ENCODE assay signal across 22 mouse cellular contexts in genomic region chr13:40741841-40742550, GRCm38 (mm10). TPM values are rescaled to one million over a fixed set of nuclear protein-coding genes. Genes with fewer than 3 reads are reported as not detected.
A peak's percentile ranks its signal among the peaks of the same experiment; 100 is the strongest.
DNase-seq lines count a peak whose midpoint lies in the region; ATAC-seq and TF ChIP-seq lines count a peak whose summit lies in the region.
"Had no signal": no experiment of that assay in that cellular context is flagged by ENCODE, and none has a peak within 500 bp of the region (broad histone marks: within the 10 kb centered on the region; RNA-seq: fewer than 3 reads in every experiment).

No protein-coding gene starts in this region.

- DNase-seq in hindbrain, embryonic 10.5 days (ENCODE audit: low spot score), result peak; percentile 29
- DNase-seq in hindbrain, postnatal 0 days (ENCODE audit: low spot score), result no peak
- DNase-seq in A20 (ENCODE audit: low read depth, low spot score), result peak; percentile 83
- DNase-seq in embryonic facial prominence, embryonic 10.5 days (ENCODE audit: low spot score), result peak; percentile 42
- DNase-seq in limb, embryonic 11.5 days (ENCODE audit: low spot score), result peak; percentile 45
- DNase-seq in testis, postnatal 10 days (ENCODE audit: low spot score), result no peak
- DNase-seq in lung, postnatal 0 days (ENCODE audit: low spot score), result no peak
- DNase-seq: adrenal gland, postnatal 14 days; cerebellum, adult 9-11 months; gastrocnemius, postnatal 25 days; heart, postnatal 10 days; kidney, adult 8-10 months; kidney, postnatal 36 days; left cerebral cortex, postnatal 4 days; lung, adult 18-20 months; thymus, adult 2 months had no signal

- no peaks in the 10 kb centered on the region for H3K36me3 ChIP-seq in hindbrain, embryonic 10.5 days
- no peaks in the 10 kb centered on the region for H3K36me3 ChIP-seq in hindbrain, postnatal 0 days (ENCODE audit: insufficient read depth, low read length)
- H3K36me3 ChIP-seq in embryonic facial prominence, embryonic 10.5 days (replicated peaks), result no peaks in the 10 kb centered on the region
- no peaks in the 10 kb centered on the region for H3K36me3 ChIP-seq in limb, embryonic 11.5 days (ENCODE audit: control insufficient read depth, insufficient read depth, low read length)
- H3K36me3 ChIP-seq in lung, postnatal 0 days (ENCODE audit: insufficient read depth, low read length), result no peaks in the 10 kb centered on the region
- H3K36me3 ChIP-seq: hindbrain, embryonic 15.5 days; stomach, embryonic 15.5 days had no signal

- H3K9ac ChIP-seq in hindbrain, postnatal 0 days (replicated peaks; ENCODE audit: low read length), result no peak overlapping the region
- H3K9ac ChIP-seq in limb, embryonic 11.5 days (ENCODE audit: low read length), result no peak overlapping the region
- H3K9ac ChIP-seq in lung, postnatal 0 days (replicated peaks; ENCODE audit: low read depth), result no peak overlapping the region
- H3K9ac ChIP-seq: hindbrain, embryonic 15.5 days; stomach, embryonic 15.5 days had no signal

- TF ChIP-seq EP300 in lung, postnatal 0 days (IDR thresholded peaks at IDR 0.05), result no peak

- H3K27ac ChIP-seq in hindbrain, embryonic 10.5 days, result no peak overlapping the region
- no peak overlapping the region for H3K27ac ChIP-seq in hindbrain, postnatal 0 days
- no peak overlapping the region for H3K27ac ChIP-seq in embryonic facial prominence, embryonic 10.5 days (replicated peaks)
- no peak overlapping the region for H3K27ac ChIP-seq in limb, embryonic 11.5 days (replicated peaks; ENCODE audit: low read depth, low read length)
- no peak overlapping the region for H3K27ac ChIP-seq in lung, postnatal 0 days (ENCODE audit: low read length)
- H3K27ac ChIP-seq: hindbrain, embryonic 15.5 days; stomach, embryonic 15.5 days had no signal

- H3K4me2 ChIP-seq in hindbrain, postnatal 0 days (ENCODE audit: low read depth, low read length), result no peak overlapping the region
- H3K4me2 ChIP-seq in limb, embryonic 11.5 days (ENCODE audit: low read depth, severe bottlenecking), result no peak overlapping the region
- no peak overlapping the region for H3K4me2 ChIP-seq in lung, postnatal 0 days (replicated peaks; ENCODE audit: low read depth, low read length)
- H3K4me2 ChIP-seq: heart, embryonic 11.5 days; hindbrain, embryonic 15.5 days; liver, embryonic 11.5 days; stomach, embryonic 15.5 days had no signal

- TF ChIP-seq CTCF in hindbrain, postnatal 0 days (IDR thresholded peaks at IDR 0.05; ENCODE audit: low read depth), result no peak
- no peak for TF ChIP-seq CTCF in lung, postnatal 0 days (IDR thresholded peaks at IDR 0.05)

- ATAC-seq in hindbrain, postnatal 0 days, result no peak
- ATAC-seq in limb, embryonic 11.5 days (ENCODE audit: insufficient number of reproducible peaks, low FRiP score, low TSS enrichment, low read depth), result no peak
- no peak for ATAC-seq in lung, postnatal 0 days
- ATAC-seq: activated CD4-positive, CD25-positive, alpha-beta regulatory T cell, adult 4 months; forebrain, embryonic 14.5 days had no signal

- WGBS in hindbrain, embryonic 10.5 days, result 3% methylated on average over 25 of the region's 25 CpGs
- WGBS in hindbrain, postnatal 0 days, result 3% methylated on average over 25 of the region's 25 CpGs
- WGBS in embryonic facial prominence, embryonic 10.5 days, result 2% methylated on average over 25 of the region's 25 CpGs
- WGBS in limb, embryonic 11.5 days, result 2% methylated on average over 25 of the region's 25 CpGs
- 3% methylated on average over 25 of the region's 25 CpGs for WGBS in lung, postnatal 0 days

- H3K27me3 ChIP-seq in hindbrain, embryonic 10.5 days (ENCODE audit: insufficient read depth, poor library complexity, severe bottlenecking), result peaks cover 100% of the 10 kb centered on the region
- peaks cover 83% of the 10 kb centered on the region for H3K27me3 ChIP-seq in hindbrain, postnatal 0 days (ENCODE audit: insufficient read depth, low read length)
- peaks cover 99% of the 10 kb centered on the region for H3K27me3 ChIP-seq in embryonic facial prominence, embryonic 10.5 days (replicated peaks; ENCODE audit: low read depth, poor library complexity, severe bottlenecking)
- peaks cover 85% of the 10 kb centered on the region for H3K27me3 ChIP-seq in limb, embryonic 11.5 days (ENCODE audit: control insufficient read depth, insufficient read depth, low read length)
- peaks cover 94% of the 10 kb centered on the region for H3K27me3 ChIP-seq in lung, postnatal 0 days (replicated peaks; ENCODE audit: insufficient read depth, low read length)

- H3K4me1 ChIP-seq in hindbrain, embryonic 10.5 days (replicated peaks), result peaks cover 17% of the 10 kb centered on the region
- no peaks in the 10 kb centered on the region for H3K4me1 ChIP-seq in hindbrain, postnatal 0 days (ENCODE audit: insufficient read depth, low read length)
- peaks cover 41% of the 10 kb centered on the region for H3K4me1 ChIP-seq in embryonic facial prominence, embryonic 10.5 days
- peaks cover 8% of the 10 kb centered on the region; the same call in 1 of the 2 replicates for H3K4me1 ChIP-seq in limb, embryonic 11.5 days (ENCODE audit: control insufficient read depth, insufficient read depth, low read length)
- H3K4me1 ChIP-seq in lung, postnatal 0 days (ENCODE audit: insufficient read depth, low read depth, low read length), result no peaks in the 10 kb centered on the region

- H3K4me3 ChIP-seq in hindbrain, embryonic 10.5 days, result no peak overlapping the region
- H3K4me3 ChIP-seq in hindbrain, postnatal 0 days (ENCODE audit: low read length), result no peak overlapping the region
- no peak overlapping the region for H3K4me3 ChIP-seq in embryonic facial prominence, embryonic 10.5 days
- H3K4me3 ChIP-seq in limb, embryonic 11.5 days (ENCODE audit: low read depth, low read length), result no peak overlapping the region
- no peak overlapping the region for H3K4me3 ChIP-seq in lung, postnatal 0 days (ENCODE audit: low read depth, low read length)
- H3K4me3 ChIP-seq: hindbrain, embryonic 15.5 days; stomach, embryonic 15.5 days had no signal

- peaks cover 6% of the 10 kb centered on the region; the same call in 1 of the 2 replicates for H3K9me3 ChIP-seq in hindbrain, embryonic 10.5 days
- H3K9me3 ChIP-seq in hindbrain, postnatal 0 days (ENCODE audit: low read length), result no peaks in the 10 kb centered on the region
- peaks cover 7% of the 10 kb centered on the region for H3K9me3 ChIP-seq in embryonic facial prominence, embryonic 10.5 days
- no peaks in the 10 kb centered on the region for H3K9me3 ChIP-seq in limb, embryonic 11.5 days (ENCODE audit: control insufficient read depth, low read length)
- no peaks in the 10 kb centered on the region for H3K9me3 ChIP-seq in lung, postnatal 0 days (ENCODE audit: low read length)
- H3K9me3 ChIP-seq: stomach, embryonic 15.5 days had no signal

RNA-seq across cellular contexts. Expression of gene Tfap2a, which starts 3.8 kb away (rescaled TPM):
- 6.7 and 13.8 TPM in 2 replicates for polyA plus RNA-seq in hindbrain, embryonic 10.5 days (2016; fragmentation: Nextera tagmentation; extraction: Ambion mirVana)
- total RNA-seq in hindbrain, postnatal 0 days (2014; rRNA removed), result 2.1 and 4.7 TPM in 2 replicates
- 6.9 and 7.2 TPM in 2 replicates for polyA plus RNA-seq in hindbrain, postnatal 0 days (2015; fragmentation: Nextera tagmentation; extraction: Ambion mirVana)
- 8.3 and 8.5 TPM in 2 replicates for polyA plus RNA-seq in embryonic facial prominence, embryonic 10.5 days (2016; fragmentation: Nextera tagmentation; extraction: Ambion mirVana)
- 7.2 and 7.3 TPM in 2 replicates for polyA plus RNA-seq in limb, embryonic 11.5 days (2014; fragmentation: Nextera tagmentation; extraction: Ambion mirVana)
- polyA plus RNA-seq in lung, postnatal 0 days (2015; fragmentation: Nextera tagmentation; extraction: Ambion mirVana), result 0.05 and 0.16 TPM in 2 replicates
- total RNA-seq: gastrocnemius, postnatal 25 days had no signal
- polyA plus RNA-seq: activated CD4-positive, CD25-positive, alpha-beta regulatory T cell, adult 4 months had no signal

Comparison
In these comparisons a context has a peak if more than half of its experiments do, and no peak if none do; other contexts are left out.
1. DNase-seq: peak in hindbrain, embryonic 10.5 days (single experiment), A20 (single experiment), embryonic facial prominence, embryonic 10.5 days (single experiment) and limb, embryonic 11.5 days (single experiment); none in hindbrain, postnatal 0 days (single experiment), testis, postnatal 10 days (single experiment) and lung, postnatal 0 days (single experiment).